Mouse (Mus musculus): ENCODE results near the gene Nceh1.

DNA sequence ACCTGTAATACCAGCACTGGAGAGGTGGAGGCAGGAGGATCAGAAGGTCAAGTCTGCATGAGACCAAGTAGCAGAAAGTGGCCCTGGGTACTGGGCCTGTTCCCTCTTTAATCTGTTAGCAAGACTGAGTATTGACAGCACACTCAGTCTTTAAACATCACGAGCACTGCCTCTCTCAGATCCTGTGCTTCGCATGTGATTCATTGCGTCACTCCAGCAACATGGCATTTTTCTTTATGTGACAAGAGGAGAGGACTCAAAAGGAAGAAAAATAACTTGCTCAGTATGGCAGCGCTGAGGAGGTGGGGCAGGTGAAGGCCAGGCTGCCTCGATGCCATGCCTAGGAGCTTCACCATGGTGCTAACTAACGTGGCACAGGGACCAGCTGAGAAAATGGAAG is 9.1 kb downstream of the Nceh1 start:
- TF ChIP-seq CTCF (IDR thresholded peaks at IDR 0.05; ENCODE audit: low read depth, low read length) (no peak), TAL1 (conservative IDR thresholded peaks at IDR 0.05; ENCODE audit: low read depth, low read length) (no peak), GATA1 (IDR thresholded peaks at IDR 0.05; ENCODE audit: borderline replicate concordance, low read length) (no peak)

Data from G1E (cell line).